Mouse (Mus musculus): ENCODE measurements around the gene Cdk11b. TPM values are rescaled to one million over a fixed set of nuclear protein-coding genes. Genes with fewer than 3 reads are reported as not detected.
"Not testable (repeated sequence)": the region's sequence is repeated elsewhere in the genome, so short reads cannot be mapped to it uniquely, and the experiment has no call there.

Gene Cdk11b
- polyA plus RNA-seq, 1 experiment from 2014 or later = 61.2 TPM

GRCm38 (mm10) chr4:155656214-155656751, 31.6 kb downstream of the Cdk11b start:
- peaks cover 61% of the 10 kb centered on the region for H3K27me3 ChIP-seq (ENCODE audit: insufficient read depth, poor library complexity, severe bottlenecking)
- WGBS = 92% methylated on average over 13 of the region's 13 CpGs
- H3K9me3 ChIP-seq = no peaks in the 10 kb centered on the region
- no peak overlapping the region for H3K27ac ChIP-seq
- no peak overlapping the region for H3K4me3 ChIP-seq
- peaks cover 41% of the 10 kb centered on the region for H3K4me1 ChIP-seq (replicated peaks)
- no peak for DNase-seq (ENCODE audit: low spot score)
- H3K36me3 ChIP-seq = peaks cover 40% of the 10 kb centered on the region

GRCm38 (mm10) chr4:155658961-155659360, 34.3 kb downstream of the Cdk11b start:
- H3K4me1 ChIP-seq (replicated peaks) = peaks cover 17% of the 10 kb centered on the region
- H3K27ac ChIP-seq = no peak overlapping the region
- peaks cover 36% of the 10 kb centered on the region for H3K36me3 ChIP-seq
- no peak for DNase-seq (ENCODE audit: low spot score)
- no peaks in the 10 kb centered on the region for H3K9me3 ChIP-seq
- WGBS = 92% methylated on average over 10 of the region's 10 CpGs
- peaks cover 35% of the 10 kb centered on the region for H3K27me3 ChIP-seq (ENCODE audit: insufficient read depth, poor library complexity, severe bottlenecking)
- H3K4me3 ChIP-seq = no peak overlapping the region

- 90% methylated on average over 12 of the region's 12 CpGs for WGBS
- Histone ChIP-seq H3K4me1 (replicated peaks) (no peaks in the 10 kb centered on the region), H3K9me3 (no peaks in the 10 kb centered on the region), H3K27ac (no peak overlapping the region), H3K4me3 (no peak overlapping the region), H3K27me3 (ENCODE audit: insufficient read depth, poor library complexity, severe bottlenecking) (peaks cover 18% of the 10 kb centered on the region), H3K36me3 (peaks cover 40% of the 10 kb centered on the region)
- DNase-seq (ENCODE audit: low spot score) = no peak
These were observed 36.0 kb downstream of the Cdk11b start for GRCm38 (mm10) chr4:155660641-155661040.

- Histone ChIP-seq H3K36me3 (peaks cover 7% of the 10 kb centered on the region), H3K27ac (no peak overlapping the region), H3K4me1 (replicated peaks) (peaks cover 13% of the 10 kb centered on the region), H3K27me3 (ENCODE audit: insufficient read depth, poor library complexity, severe bottlenecking) (no peaks in the 10 kb centered on the region), H3K9me3 (no peaks in the 10 kb centered on the region), H3K4me3 (no peak overlapping the region)
- DNase-seq (ENCODE audit: low spot score) = no peak
These were observed 42.2 kb downstream of the Cdk11b start for GRCm38 (mm10) chr4:155666903-155667302.

GRCm38 (mm10) chr4:155668689-155669597, 44.3 kb downstream of the Cdk11b start, which contains the start of gene Mib2:
Mib2 (minus strand) TSS chr4:155669198.
- peak within 1 kb of the TSS; percentile 88 for H3K27ac ChIP-seq
- under 1% methylated on average over 73 of the region's 73 CpGs for WGBS

GRCm38 (mm10) chr4:155669598-155670075, 45.0 kb downstream of the Cdk11b start:
- Histone ChIP-seq H3K4me3 (peak overlapping the region; percentile 91), H3K27me3 (ENCODE audit: insufficient read depth, poor library complexity, severe bottlenecking) (no peaks in the 10 kb centered on the region), H3K36me3 (peaks cover 2% of the 10 kb centered on the region), H3K27ac (0 out of 2 replicates have a peak overlapping the region, but pooled peaks have one; percentile 88), H3K9me3 (no peaks in the 10 kb centered on the region), H3K4me1 (replicated peaks) (peaks cover 13% of the 10 kb centered on the region)
- WGBS = 2% methylated on average over 8 of the region's 8 CpGs
- DNase-seq (ENCODE audit: low spot score) = no peak

More at GRCm38 (mm10) chr4:155668689-155669597, 44.3 kb downstream of the Cdk11b start, which contains the start of gene Mib2:
- no peaks in the 10 kb centered on the region for H3K27me3 ChIP-seq (ENCODE audit: insufficient read depth, poor library complexity, severe bottlenecking)
- H3K4me1 ChIP-seq (replicated peaks) = peaks cover 13% of the 10 kb centered on the region
- DNase-seq (ENCODE audit: low spot score) = peak; percentile 97
- H3K9me3 ChIP-seq = no peaks in the 10 kb centered on the region
- peak within 1 kb of the TSS; percentile 91 for H3K4me3 ChIP-seq
- H3K36me3 ChIP-seq = peaks cover 4% of the 10 kb centered on the region

- H3K27me3 ChIP-seq (ENCODE audit: insufficient read depth, poor library complexity, severe bottlenecking); H3K9me3 ChIP-seq; H3K27ac ChIP-seq; H3K4me3 ChIP-seq; DNase-seq (ENCODE audit: low spot score); H3K36me3 ChIP-seq: not testable (repeated sequence)
- 61% methylated on average over 4 of the region's 4 CpGs for WGBS
- H3K4me1 ChIP-seq (replicated peaks) = peaks cover 13% of the 10 kb centered on the region
These were observed 45.6 kb downstream of the Cdk11b start for GRCm38 (mm10) chr4:155670236-155670635.

GRCm38 (mm10) chr4:155672082-155672481, 47.4 kb downstream of the Cdk11b start:
- Histone ChIP-seq H3K36me3 (no peaks in the 10 kb centered on the region), H3K4me1 (replicated peaks) (peaks cover 13% of the 10 kb centered on the region), H3K27me3 (ENCODE audit: insufficient read depth, poor library complexity, severe bottlenecking) (no peaks in the 10 kb centered on the region), H3K9me3 (no peaks in the 10 kb centered on the region), H3K27ac (no peak overlapping the region), H3K4me3 (no peak overlapping the region)
- DNase-seq (ENCODE audit: low spot score) = no peak
- WGBS = 68% methylated on average over 2 of the region's 2 CpGs

- no peaks in the 10 kb centered on the region for H3K9me3 ChIP-seq
- H3K4me1 ChIP-seq (replicated peaks) = no peaks in the 10 kb centered on the region
- H3K27me3 ChIP-seq (ENCODE audit: insufficient read depth, poor library complexity, severe bottlenecking) = no peaks in the 10 kb centered on the region
- H3K4me3 ChIP-seq = no peak overlapping the region
- 84% methylated on average over 2 of the region's 2 CpGs for WGBS
- H3K27ac ChIP-seq = no peak overlapping the region
- DNase-seq (ENCODE audit: low spot score) = no peak
- H3K36me3 ChIP-seq = no peaks in the 10 kb centered on the region
These were observed 51.3 kb downstream of the Cdk11b start for GRCm38 (mm10) chr4:155675991-155676390.

- H3K27ac ChIP-seq; H3K4me1 ChIP-seq (replicated peaks); H3K27me3 ChIP-seq (ENCODE audit: insufficient read depth, poor library complexity, severe bottlenecking); H3K4me3 ChIP-seq; DNase-seq (ENCODE audit: low spot score); H3K9me3 ChIP-seq; H3K36me3 ChIP-seq: not testable (repeated sequence)
- WGBS = 89% methylated on average over 16 of the region's 19 CpGs
These were observed 59.1 kb downstream of the Cdk11b start for GRCm38 (mm10) chr4:155683670-155684277.

GRCm38 (mm10) chr4:155687764-155688163, 63.1 kb downstream of the Cdk11b start:
- not testable (repeated sequence) for H3K27me3 ChIP-seq (ENCODE audit: insufficient read depth, poor library complexity, severe bottlenecking); H3K9me3 ChIP-seq; H3K27ac ChIP-seq; DNase-seq (ENCODE audit: low spot score); H3K4me3 ChIP-seq; H3K4me1 ChIP-seq (replicated peaks); H3K36me3 ChIP-seq
- 92% methylated on average over 4 of the region's 4 CpGs for WGBS

GRCm38 (mm10) chr4:155690571-155691375, 66.1 kb downstream of the Cdk11b start:
- Histone ChIP-seq H3K9me3 (no peaks in the 10 kb centered on the region), H3K27ac (no peak overlapping the region), H3K4me3 (no peak overlapping the region), H3K27me3 (ENCODE audit: insufficient read depth, poor library complexity, severe bottlenecking) (peaks cover 33% of the 10 kb centered on the region), H3K4me1 (replicated peaks) (peaks cover 21% of the 10 kb centered on the region), H3K36me3 (no peaks in the 10 kb centered on the region)
- 84% methylated on average over 12 of the region's 12 CpGs for WGBS
- DNase-seq (ENCODE audit: low spot score) = no peak

Data from hindbrain, embryonic 10.5 days (tissue).